In genomic region chr6:117393480-117393879, GRCm38 (mm10) we compare ENCODE assay signal across 14 mouse cellular contexts.
"Had no signal": no experiment of that assay in that cellular context is flagged by ENCODE, and none has a peak within 500 bp of the region (broad histone marks: within the 10 kb centered on the region; RNA-seq: fewer than 3 reads in every experiment).

No protein-coding gene starts in this region.

- DNase-seq: lung, adult 18-20 months; lung, embryonic 14.5 days; lung, postnatal 10 days; lung, postnatal 4 days; midbrain, embryonic 14.5 days; retina, postnatal 1 day; right cerebral cortex, adult 18-20 months; right cerebral cortex, postnatal 25 days; right cerebral cortex, postnatal 4 days; spleen, adult 18-20 months; thymus, adult 18-20 months; thymus, postnatal 14 days; thymus, postnatal 36 days had no signal

- ATAC-seq: midbrain, embryonic 16.5 days had no signal
